Mouse (Mus musculus): ENCODE measurements around the gene Arl4d.

- TF ChIP-seq POLR2A (IDR thresholded peaks at IDR 0.05; ENCODE audit: insufficient read depth, low read depth, low read length) (no peak), CTCF (IDR thresholded peaks at IDR 0.05) (no peak)
Measured at GRCm38 (mm10) chr11:101714012-101714411, 48.7 kb downstream of the Arl4d start.
